Mouse (Mus musculus) cerebellum, postnatal 14 days (tissue): Measurements from ENCODE around the gene Otof.
A peak's percentile ranks its signal among the peaks of the same experiment; 100 is the strongest.

Source experiments
- DNase-seq, 2 experiments: peaks; one replicate each; pipeline ENCODE4 v3.0.0; 2021; ENCODE audit warnings: mixed read lengths in 2 of 2

Gene Otof

DNA sequence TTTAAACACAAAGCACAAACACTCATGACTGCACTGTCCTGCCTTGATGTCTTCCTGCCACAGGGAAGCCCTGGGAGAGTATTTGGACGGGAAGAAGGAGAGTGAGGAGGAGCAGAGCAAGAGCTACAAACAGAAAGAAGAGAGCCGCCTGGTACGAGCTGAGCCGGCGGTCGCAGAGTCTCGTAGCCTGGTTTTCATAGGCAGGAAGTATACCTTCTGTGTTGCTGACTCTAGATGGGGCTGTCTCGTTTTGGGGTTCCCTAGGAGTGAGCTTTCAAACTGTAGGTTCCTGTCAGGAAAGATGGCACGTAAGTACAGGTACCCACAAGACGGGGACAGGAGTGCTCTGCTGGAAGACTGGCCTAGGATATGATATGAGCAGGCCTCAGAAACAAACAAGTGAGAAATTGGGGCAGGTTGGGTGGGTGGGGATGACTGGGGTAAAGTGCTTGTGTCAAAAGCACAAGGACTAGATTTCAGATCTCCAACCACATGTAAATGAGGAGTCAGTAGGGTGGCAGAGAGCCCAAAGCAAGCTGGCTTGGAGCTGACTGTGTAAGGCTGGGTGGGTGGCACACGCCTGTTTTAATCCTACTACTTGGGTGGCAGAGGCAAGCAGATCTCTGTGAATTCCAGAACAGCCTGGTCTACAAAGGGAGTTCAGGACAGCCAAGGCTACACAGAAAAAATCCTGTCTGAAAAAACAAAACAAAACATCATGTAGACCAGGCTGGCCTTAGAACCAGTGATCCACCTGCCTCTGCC, 119.9 kb downstream of the Otof start:
- DNase-seq = peak; percentile 25

DNA sequence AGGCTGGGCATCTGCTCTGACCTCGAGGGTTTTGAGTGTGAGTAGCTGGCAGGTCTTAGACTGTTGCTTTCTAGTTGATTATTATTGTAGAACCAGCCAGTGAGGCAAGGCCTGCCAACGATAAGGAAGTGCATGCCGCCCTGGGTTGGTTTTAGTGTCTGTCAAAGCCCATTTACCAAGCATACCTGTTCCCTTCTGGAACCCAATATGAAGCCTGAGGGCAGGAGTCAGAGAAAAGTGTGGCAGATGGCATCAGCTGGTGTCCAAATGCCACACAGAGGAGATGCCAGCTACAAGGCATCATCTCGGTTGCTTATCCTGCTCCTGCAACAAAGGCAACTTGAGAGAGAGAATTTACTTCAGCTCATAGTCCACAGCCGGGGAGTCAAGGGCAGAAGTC, 120.9 kb downstream of the Otof start:
- peak; percentile 72 to 82 for DNase-seq
